Mouse (Mus musculus) thymus, adult 2 months (tissue): Measurements from ENCODE around the gene Gm5426.

Experiments used
- CTCF ChIP-seq: fragments of 200-500 bp; IDR thresholded peaks from 2 replicates; pipeline ENCODE4 v1.5.1; 2012; ENCODE audit warnings: mild to moderate bottlenecking, control low read depth, low read length, moderate library complexity, borderline replicate concordance; ENCODE audit not compliant: control insufficient read depth, poor library complexity, insufficient read depth; ENCODE audit errors: extremely low read depth
- POLR2A ChIP-seq: fragments of 200-500 bp; IDR thresholded peaks from 2 replicates; pipeline ENCODE4 v1.6.1; 2012; ENCODE audit warnings: mild to moderate bottlenecking, low read length, control low read depth, moderate library complexity; ENCODE audit not compliant: control insufficient read depth, poor library complexity, insufficient read depth; ENCODE audit errors: extremely low read depth

DNA sequence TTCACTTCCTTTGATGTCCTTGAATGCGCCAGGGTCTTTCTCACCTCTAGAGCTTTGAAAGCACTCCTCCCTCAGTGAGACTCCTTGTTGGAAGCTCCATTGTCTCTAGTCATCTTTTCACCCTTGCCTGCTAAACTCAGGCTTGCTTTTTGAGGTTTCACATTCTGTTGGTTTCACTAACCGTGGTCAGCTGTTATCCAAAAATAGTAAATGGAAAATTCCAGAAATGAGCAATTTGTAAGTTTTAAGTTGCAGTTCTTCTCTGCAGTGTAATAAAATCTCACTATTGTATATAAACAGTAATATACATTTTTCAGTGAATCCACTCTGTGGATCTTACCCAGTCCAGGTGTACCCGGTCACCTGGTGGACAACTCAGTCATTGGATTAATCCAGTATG lies 21.1 kb upstream of the Gm5426 start:
- TF ChIP-seq CTCF (no peak), POLR2A (no peak)
